Mouse (Mus musculus) limb, embryonic 10.5 days (tissue): ENCODE results near the gene Notch4. TPM values are rescaled to one million over a fixed set of nuclear protein-coding genes. Genes with fewer than 3 reads are reported as not detected.

Source experiments
- DNase-seq: peaks from one replicate; pipeline ENCODE4 v3.0.0-alpha.2; 2017; ENCODE audit warnings: low spot score
- H3K27ac ChIP-seq: fragments of 300-500 bp; sonication (generic); 2 replicates; pipeline ENCODE4 v1.5.1; 2016; ENCODE audit warnings: mild to moderate bottlenecking
- H3K27me3 ChIP-seq: fragments of 300-500 bp; sonication (generic); 2 replicates; pipeline ENCODE4 v1.6.1; 2016; ENCODE audit warnings: low read depth, mild to moderate bottlenecking; ENCODE audit not compliant: poor library complexity, severe bottlenecking
- H3K36me3 ChIP-seq: fragments of 300-500 bp; sonication (generic); 2 replicates; pipeline ENCODE4 v1.6.1; 2016; ENCODE audit warnings: mild to moderate bottlenecking, moderate library complexity
- H3K4me1 ChIP-seq: fragments of 300-500 bp; sonication (generic); 2 replicates; pipeline ENCODE4 v1.6.1; 2016
- H3K4me3 ChIP-seq: fragments of 300-500 bp; sonication (generic); 2 replicates; pipeline ENCODE4 v1.5.1; 2016; ENCODE audit warnings: mild to moderate bottlenecking, moderate library complexity
- H3K9me3 ChIP-seq: fragments of 300-500 bp; sonication (generic); replicated peaks from 2 replicates; pipeline ENCODE4 v1.6.1; 2016; ENCODE audit warnings: mild to moderate bottlenecking
- WGBS: fragments of 180-500 bp; shearing (Covaris S2); methylation state at CpG from one replicate; pipeline ENCODE4 v1.1.7; 2016; 5-methylcytosine and 5-hydroxymethylcytosine counted together
- polyA plus RNA-seq: library from polyadenylated mRNA; unstranded; fragments of >200 nt; fragmentation: Nextera tagmentation; extraction: Ambion mirVana; gene quantifications from 2 replicates; pipeline ENCODE4 v1.2.1, GENCODE M21; 2016

Notch4 gene
- polyA plus RNA-seq, 1 experiment from 2014 or later: 8.2 TPM

GRCm38 (mm10) chr17:34590154-34590987, 26.3 kb downstream of the Notch4 start:
- Histone ChIP-seq H3K27ac (peak overlapping the region; percentile 100), H3K4me3 (peak overlapping the region; percentile 95), H3K4me1 (peaks cover 93% of the 10 kb centered on the region), H3K9me3 (no peaks in the 10 kb centered on the region), H3K27me3 (no peaks in the 10 kb centered on the region), H3K36me3 (peaks cover 15% of the 10 kb centered on the region)
- 72% methylated on average over 15 of the region's 15 CpGs for WGBS
- DNase-seq: no peak

DNA sequence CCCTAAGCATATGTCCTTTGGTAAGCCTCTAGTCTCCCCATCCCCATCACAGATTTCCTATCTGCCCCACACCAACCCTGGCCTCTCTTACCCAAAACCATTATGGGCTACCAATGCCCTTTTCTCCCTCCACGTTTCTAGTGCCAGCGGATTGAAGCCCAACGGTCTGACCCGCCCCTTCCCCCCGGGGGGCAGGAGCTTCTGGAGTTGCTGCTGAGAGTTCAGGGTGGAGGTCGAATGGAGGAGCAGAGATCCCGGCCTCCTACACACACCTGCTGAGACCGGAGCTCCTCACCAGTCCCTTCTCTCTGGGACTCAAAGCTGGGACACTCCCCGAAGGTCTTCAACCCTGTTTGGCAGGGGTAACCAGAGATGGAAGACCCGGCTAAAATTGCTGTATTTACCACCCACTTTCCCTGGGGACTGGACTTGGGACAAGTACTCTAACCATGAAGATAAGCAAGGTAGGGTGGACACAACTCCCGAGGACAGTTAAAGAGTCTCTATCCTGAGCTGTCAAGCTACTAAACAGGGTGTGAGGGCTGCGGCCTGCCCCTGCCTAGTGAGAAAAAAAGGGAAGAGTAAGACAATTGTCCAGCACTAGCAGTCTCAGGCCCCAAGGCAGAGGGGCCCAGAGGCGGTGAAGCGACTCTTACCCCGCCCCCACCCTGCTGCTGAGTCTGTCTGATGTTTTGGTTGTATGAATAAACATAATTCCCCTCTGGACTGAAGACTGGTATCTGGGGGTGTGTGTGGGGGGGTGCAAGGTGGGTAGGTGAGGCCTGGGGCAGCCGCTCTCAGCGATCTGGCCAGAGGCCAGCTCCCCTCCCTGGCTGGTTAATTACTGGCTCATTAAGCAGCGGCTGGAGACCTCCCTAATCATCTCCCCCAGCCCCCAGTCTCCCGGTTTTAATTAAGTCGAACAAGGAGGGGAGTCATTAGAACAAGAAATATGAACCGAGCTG, 27.2 kb downstream of the Notch4 start, which contains the start of gene Pbx2:
Gene Pbx2 (plus strand): TSS at position 238 of the 965 bp plus-strand sequence.
- 4% methylated on average over 21 of the region's 21 CpGs for WGBS
- no peak for DNase-seq
- no peaks in the 10 kb centered on the region for H3K9me3 ChIP-seq
- H3K4me3 ChIP-seq: peak within 1 kb of the TSS; percentile 95
- H3K27ac ChIP-seq: peak within 1 kb of the TSS; percentile 100
- H3K36me3 ChIP-seq: peaks cover 25% of the 10 kb centered on the region
- H3K27me3 ChIP-seq: no peaks in the 10 kb centered on the region
- peaks cover 93% of the 10 kb centered on the region for H3K4me1 ChIP-seq

GRCm38 (mm10) chr17:34591994-34592375, 27.9 kb downstream of the Notch4 start:
- DNase-seq: peak; percentile 95
- H3K9me3 ChIP-seq: no peaks in the 10 kb centered on the region
- H3K4me3 ChIP-seq: peak overlapping the region; percentile 95
- peaks cover 87% of the 10 kb centered on the region for H3K4me1 ChIP-seq
- peaks cover 29% of the 10 kb centered on the region for H3K36me3 ChIP-seq
- no peaks in the 10 kb centered on the region for H3K27me3 ChIP-seq
- WGBS: under 1% methylated on average over 35 of the region's 35 CpGs
- peak overlapping the region; percentile 100 for H3K27ac ChIP-seq

DNA sequence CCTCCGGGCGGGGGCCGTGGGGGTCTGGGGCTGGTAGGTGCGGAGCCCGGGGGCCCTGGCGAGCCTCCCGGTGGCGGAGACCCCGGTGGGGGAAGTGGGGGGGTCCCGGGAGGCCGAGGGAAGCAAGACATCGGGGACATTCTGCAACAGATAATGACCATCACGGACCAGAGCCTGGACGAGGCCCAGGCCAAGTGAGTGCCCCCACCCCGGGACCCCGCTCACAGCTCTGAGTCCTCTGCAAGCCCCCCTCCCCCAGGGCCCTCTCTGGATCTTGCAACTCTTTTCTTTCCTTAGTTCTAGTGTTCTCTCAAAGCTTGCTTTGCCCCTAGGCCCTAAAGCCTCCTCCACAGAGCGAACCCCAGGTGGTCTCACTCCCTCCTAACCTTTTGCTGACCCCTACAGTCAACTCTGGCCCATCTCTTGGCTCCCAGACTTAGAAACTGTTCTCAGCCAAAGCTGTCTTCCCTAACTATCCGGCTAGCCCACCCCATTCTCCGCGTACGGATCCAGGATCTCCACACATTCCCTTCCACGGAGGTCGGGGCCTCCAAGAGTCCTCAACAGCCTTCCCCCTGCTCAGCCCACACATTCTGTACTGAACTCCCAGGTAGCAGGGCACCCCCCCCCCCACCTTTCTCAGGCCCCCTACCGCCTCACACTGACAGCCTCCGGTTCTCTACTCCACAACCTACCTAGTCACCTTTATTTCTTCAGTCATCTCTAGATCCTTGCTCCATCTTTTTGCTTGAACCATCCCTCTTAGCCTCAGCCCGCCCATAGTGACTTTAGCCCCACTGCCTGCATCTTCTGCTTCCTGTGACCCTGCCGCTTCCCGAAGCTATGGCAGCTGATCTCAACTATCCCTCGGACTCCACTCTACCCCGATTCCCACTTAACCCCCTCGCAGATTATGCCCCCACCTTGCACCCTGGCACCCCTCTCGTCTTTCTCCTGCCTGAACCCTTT, 28.8 kb downstream of the Notch4 start:
- peaks cover 29% of the 10 kb centered on the region for H3K36me3 ChIP-seq
- H3K4me1 ChIP-seq: peaks cover 85% of the 10 kb centered on the region
- peak overlapping the region; percentile 95 for H3K4me3 ChIP-seq
- no peaks in the 10 kb centered on the region for H3K9me3 ChIP-seq
- peak overlapping the region; percentile 100 for H3K27ac ChIP-seq
- H3K27me3 ChIP-seq: no peaks in the 10 kb centered on the region
- DNase-seq: peak; percentile 60
- 2% methylated on average over 32 of the region's 32 CpGs for WGBS

DNA sequence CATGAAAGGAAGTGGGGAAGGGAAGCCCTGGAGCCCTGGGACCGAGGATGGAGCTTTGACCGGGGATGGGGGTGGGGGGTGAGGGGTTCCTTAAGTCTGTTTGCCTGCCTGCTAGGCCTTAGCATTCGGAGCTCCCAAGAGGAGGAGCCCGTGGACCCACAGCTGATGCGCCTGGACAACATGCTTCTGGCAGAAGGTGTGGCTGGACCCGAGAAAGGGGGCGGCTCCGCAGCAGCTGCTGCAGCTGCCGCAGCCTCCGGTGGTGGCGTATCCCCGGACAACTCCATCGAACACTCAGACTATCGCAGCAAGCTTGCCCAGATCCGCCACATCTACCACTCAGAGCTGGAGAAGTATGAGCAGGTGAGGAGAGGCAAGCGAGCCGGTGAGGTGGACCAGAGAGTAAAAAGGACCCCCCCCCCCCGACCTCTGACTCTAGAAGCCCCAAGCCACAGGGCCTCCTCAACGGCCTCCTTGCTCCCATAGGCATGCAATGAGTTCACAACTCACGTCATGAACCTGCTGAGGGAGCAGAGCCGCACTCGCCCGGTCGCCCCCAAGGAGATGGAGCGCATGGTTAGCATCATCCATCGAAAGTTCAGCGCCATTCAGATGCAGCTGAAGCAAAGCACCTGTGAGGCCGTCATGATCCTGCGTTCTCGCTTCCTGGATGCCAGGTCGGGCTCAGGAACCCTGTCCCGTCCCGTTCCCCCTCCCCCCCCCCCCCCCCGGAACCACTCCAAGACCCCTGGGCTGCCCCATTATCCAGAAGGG, 29.9 kb downstream of the Notch4 start:
- WGBS: 55% methylated on average over 34 of the region's 34 CpGs
- Histone ChIP-seq H3K27ac (peak overlapping the region; percentile 100; the same call in 1 of the 2 replicates), H3K4me1 (peaks cover 81% of the 10 kb centered on the region), H3K4me3 (peak overlapping the region; percentile 95), H3K9me3 (no peaks in the 10 kb centered on the region), H3K27me3 (no peaks in the 10 kb centered on the region), H3K36me3 (peaks cover 29% of the 10 kb centered on the region)
- no peak for DNase-seq

- peaks cover 44% of the 10 kb centered on the region for H3K36me3 ChIP-seq
- H3K27ac ChIP-seq: no peak overlapping the region
- H3K9me3 ChIP-seq: no peaks in the 10 kb centered on the region
- H3K4me3 ChIP-seq: no peak overlapping the region
- 77% methylated on average over 8 of the region's 8 CpGs for WGBS
- DNase-seq: no peak
- H3K27me3 ChIP-seq: no peaks in the 10 kb centered on the region
- H3K4me1 ChIP-seq: peaks cover 64% of the 10 kb centered on the region
Measured at GRCm38 (mm10) chr17:34596098-34596497, 32.0 kb downstream of the Notch4 start.

DNA sequence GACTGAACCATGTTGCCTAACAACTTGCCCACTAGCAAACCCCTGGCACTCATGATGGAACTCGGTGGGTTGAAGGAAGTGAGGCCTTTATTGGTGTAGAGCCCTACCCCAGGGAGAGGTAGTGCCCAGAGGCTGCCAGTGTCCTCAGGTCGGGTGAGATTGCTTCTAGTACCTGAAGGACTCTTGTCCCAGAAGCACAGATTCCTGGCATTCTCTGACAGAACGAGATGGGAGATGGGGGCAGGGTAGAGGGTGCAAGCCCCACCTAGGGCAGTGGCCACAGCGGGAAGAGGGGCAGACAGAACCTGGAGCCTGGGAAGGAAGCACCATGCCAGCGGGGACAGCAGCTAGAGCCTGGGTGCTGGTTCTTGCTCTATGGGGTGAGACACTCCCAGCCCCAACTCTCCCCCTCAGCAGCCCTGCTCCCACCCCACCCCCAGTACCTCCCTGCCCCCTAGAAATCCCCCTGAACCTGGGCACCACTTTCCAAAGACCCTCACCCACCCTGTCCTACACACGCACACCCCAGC, 33.6 kb downstream of the Notch4 start, which contains the start of gene Ager:
Gene Ager (plus strand): TSS at position 297 of the 530 bp plus-strand sequence.
- 12% methylated on average over 6 of the region's 6 CpGs for WGBS

GRCm38 (mm10) chr17:34599891-34600290, 35.8 kb downstream of the Notch4 start:
- peaks cover 49% of the 10 kb centered on the region for H3K4me1 ChIP-seq
- WGBS: 80% methylated on average over 9 of the region's 9 CpGs
- H3K27ac ChIP-seq: no peak overlapping the region; the same call in 1 of the 2 replicates
- no peaks in the 10 kb centered on the region for H3K27me3 ChIP-seq
- H3K9me3 ChIP-seq: no peaks in the 10 kb centered on the region
- H3K4me3 ChIP-seq: no peak overlapping the region
- peaks cover 44% of the 10 kb centered on the region for H3K36me3 ChIP-seq
- no peak for DNase-seq

More for the DNA sequence above, 33.6 kb downstream of the Notch4 start, which contains the start of gene Ager:
- peaks cover 54% of the 10 kb centered on the region for H3K36me3 ChIP-seq
- no peaks in the 10 kb centered on the region for H3K9me3 ChIP-seq
- H3K4me3 ChIP-seq: no peak within 1 kb of the TSS
- no peak for DNase-seq
- peaks cover 62% of the 10 kb centered on the region for H3K4me1 ChIP-seq
- H3K27ac ChIP-seq: peak within 1 kb of the TSS; percentile 51; the same call in 1 of the 2 replicates
- no peaks in the 10 kb centered on the region for H3K27me3 ChIP-seq

- DNase-seq: no peak
- Histone ChIP-seq H3K4me3 (peak overlapping the region; percentile 98), H3K27ac (no peak overlapping the region), H3K4me1 (peaks cover 49% of the 10 kb centered on the region), H3K27me3 (no peaks in the 10 kb centered on the region), H3K36me3 (peaks cover 26% of the 10 kb centered on the region), H3K9me3 (no peaks in the 10 kb centered on the region)
- 85% methylated on average over 12 of the region's 12 CpGs for WGBS
Measured at GRCm38 (mm10) chr17:34601796-34602195, 37.7 kb downstream of the Notch4 start.

- peak; percentile 82 for DNase-seq
- Histone ChIP-seq H3K4me3 (peak within 1 kb of the TSS; percentile 98), H3K36me3 (peaks cover 38% of the 10 kb centered on the region), H3K27ac (peak within 1 kb of the TSS; percentile 95), H3K9me3 (no peaks in the 10 kb centered on the region), H3K27me3 (no peaks in the 10 kb centered on the region), H3K4me1 (peaks cover 48% of the 10 kb centered on the region)
- WGBS: 0% methylated on average over 30 of the region's 30 CpGs
Measured at GRCm38 (mm10) chr17:34603375-34604060, 39.5 kb downstream of the Notch4 start, which contains the start of gene Rnf5. TSS of gene Rnf5 (minus strand) at chr17:34603690.
